Mouse (Mus musculus) heart, adult 18-20 months (tissue): ENCODE measurements at regions not wholly inside any gene's neighbourhood (a gene's known extent, or its start where the extent isn't known, plus 50 kb on each side); places are given as distances from the start of the nearest gene placed in this dataset.

ENCODE experiments used
- DNase-seq, 2 experiments: peaks; one replicate each; pipeline ENCODE4 v3.0.0; 2021 to 2022; ENCODE audit warnings: mixed read lengths in 1 of 2

- DNase-seq = no peak
Observed at GRCm38 (mm10) chr11:20985069-20985759, 105.9 kb upstream of the Peli1 start.

- DNase-seq = no peak
Observed at GRCm38 (mm10) chr11:20985771-20986170, 105.3 kb upstream of the Peli1 start.

DNA sequence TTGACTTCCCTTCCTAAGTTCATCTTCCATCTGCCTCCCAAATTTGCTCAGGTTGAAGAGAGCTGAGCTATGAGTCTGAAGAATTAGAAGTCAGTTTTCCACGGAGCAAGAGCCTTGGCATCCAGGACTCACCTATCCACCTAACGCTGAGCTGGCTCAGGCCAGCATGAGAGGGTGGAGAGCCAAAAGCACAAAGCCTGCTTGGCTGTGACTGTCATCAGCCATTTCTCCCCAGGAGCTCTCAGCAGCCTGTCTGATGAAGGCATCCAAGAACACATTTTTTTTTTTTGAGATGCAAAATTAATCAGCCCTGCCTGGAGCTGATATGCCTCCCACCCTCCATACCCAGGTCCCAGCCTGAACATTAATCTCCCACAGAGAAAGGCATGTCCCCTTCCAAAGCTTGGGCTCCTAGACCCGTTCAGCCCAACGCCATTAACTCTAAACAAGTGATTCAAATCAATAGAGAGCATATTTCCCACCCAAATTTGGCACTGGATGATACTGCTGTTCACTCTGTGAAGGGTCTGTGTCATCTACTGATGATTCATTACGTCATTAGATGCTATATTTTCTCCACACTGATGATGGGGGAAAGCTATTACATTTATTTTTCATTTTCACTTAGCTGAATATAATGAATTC, 103.8 kb upstream of the Peli1 start:
- no peak for DNase-seq

DNA sequence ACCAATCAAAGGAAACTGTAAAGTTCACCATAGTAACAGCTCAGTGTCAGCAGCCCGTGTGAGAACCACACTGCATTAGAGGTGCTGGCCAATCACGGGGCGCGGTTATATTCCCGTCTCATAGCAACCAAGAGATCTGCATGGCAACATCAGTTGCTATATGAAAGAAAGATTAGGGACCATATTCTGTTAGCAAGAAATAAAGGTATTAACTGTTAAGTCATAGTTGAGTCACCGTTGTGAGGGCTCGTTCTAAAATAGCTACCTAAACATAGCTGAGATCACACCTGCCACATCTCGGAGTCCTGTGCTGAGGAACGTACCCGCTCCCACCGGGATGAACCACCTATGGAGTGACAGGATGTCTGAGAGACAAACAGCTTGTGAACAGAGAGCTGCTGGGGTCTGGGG, 103.2 kb upstream of the Peli1 start:
- no peak for DNase-seq

- no peak for DNase-seq
Observed at GRCm38 (mm10) chr11:20988871-20989270, 102.2 kb upstream of the Peli1 start.

GRCm38 (mm10) chr11:20993580-20993979, 97.5 kb upstream of the Peli1 start:
- DNase-seq = no peak

- no peak for DNase-seq
Observed at GRCm38 (mm10) chr11:21001400-21001799, 89.7 kb upstream of the Peli1 start.

DNA sequence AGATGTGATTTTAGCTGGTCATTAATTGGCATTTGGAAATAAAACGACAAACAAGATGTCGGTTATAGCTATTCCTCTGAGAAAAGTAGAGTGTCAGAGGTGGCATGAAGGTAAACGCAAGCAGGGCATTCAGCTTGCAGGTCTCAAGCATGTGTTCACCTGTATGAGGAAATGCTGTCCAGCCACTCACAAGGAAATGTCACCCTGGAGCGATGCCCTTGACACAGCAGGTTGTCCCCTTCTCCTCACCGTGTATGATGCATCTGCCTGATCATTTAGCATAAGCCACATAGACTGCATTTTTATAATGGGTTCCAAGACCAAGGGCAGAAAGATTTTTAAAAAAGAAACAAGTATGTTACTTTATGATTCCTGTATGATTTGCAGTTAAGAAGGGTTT, 83.9 kb upstream of the Peli1 start:
- no peak for DNase-seq

- no peak for DNase-seq
Observed at GRCm38 (mm10) chr11:21009505-21009904, 81.6 kb upstream of the Peli1 start.

DNA sequence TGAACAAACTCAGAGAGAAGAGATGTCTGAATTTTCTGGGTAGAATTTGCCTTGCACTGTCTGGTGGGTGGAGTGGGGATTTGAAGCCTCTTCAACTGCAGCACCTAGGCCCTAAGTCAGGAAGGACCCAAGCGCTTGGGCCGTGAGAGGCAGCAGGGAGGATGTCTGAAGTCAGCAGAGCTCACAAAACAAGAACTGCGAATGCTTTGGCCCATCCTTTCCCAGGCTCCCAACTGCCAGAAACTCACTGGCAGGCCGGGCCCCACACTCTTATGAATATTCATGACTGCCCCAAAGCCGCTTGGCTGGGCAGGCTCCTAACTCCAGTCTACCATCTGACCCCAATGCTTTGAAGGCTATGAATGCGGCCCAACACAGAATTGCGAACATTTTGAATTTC, 80.2 kb upstream of the Peli1 start:
- DNase-seq = no peak

DNA sequence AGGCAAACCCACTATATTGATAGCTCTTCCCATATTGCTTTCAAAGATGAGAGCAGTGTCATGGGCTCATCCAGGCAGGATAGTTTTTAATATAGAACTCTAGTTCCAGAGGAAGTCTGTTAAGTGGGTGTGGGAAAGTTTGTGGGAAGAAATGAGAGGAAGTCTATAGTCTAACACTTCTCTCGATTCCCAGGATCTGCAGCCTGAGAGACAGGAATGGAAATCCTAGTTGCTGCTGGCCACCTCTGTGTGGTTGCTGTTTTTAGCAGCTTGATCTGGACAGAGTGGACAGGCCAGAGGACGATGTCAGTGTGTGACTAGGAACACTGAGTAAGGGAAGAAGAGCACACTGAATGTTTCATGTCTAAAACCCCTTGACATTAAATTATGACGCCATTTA, 76.8 kb upstream of the Peli1 start:
- peak; percentile 52 to 67 for DNase-seq

- DNase-seq = peak; percentile 74 to 78
Observed at GRCm38 (mm10) chr11:21015536-21015935, 75.6 kb upstream of the Peli1 start.

DNA sequence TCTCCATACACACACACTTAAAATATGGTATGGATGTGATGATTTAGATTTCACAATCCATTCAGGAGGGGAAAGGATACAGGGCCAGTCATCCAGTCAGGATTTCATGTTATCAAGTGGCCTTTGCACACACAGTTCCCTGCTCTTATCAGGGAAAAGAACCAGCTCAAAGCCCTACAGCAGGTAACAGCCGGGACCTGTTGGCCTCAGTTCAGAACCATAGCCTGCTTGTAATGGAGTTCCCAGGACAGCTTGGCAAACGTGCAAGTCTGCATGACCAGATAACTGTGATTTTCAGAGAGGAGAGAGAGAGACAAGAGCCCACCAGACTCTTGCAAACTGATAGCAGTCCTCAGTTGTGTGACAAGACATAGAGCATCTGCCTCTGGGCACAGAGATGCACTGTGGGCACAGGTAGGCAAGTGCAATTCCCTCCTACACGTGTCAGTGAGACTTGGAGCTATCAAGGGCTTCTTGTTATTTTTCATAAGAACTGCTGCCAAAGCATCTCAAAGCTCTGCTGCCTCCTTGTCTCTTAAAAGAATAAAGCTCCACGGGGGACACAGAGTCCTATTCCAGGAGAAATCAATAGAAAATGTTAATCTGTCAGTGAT, 74.9 kb upstream of the Peli1 start:
- peak in 1 of 2 experiments; percentile 37 for DNase-seq

GRCm38 (mm10) chr11:21016791-21017329, 74.2 kb upstream of the Peli1 start:
- no peak for DNase-seq

- DNase-seq = no peak
Observed at GRCm38 (mm10) chr11:21019829-21020228, 71.3 kb upstream of the Peli1 start.

GRCm38 (mm10) chr11:21024111-21024510, 67.0 kb upstream of the Peli1 start:
- peak; percentile 31 to 47 for DNase-seq

- no peak for DNase-seq
Observed at GRCm38 (mm10) chr11:21024521-21024920, 66.6 kb upstream of the Peli1 start.

DNA sequence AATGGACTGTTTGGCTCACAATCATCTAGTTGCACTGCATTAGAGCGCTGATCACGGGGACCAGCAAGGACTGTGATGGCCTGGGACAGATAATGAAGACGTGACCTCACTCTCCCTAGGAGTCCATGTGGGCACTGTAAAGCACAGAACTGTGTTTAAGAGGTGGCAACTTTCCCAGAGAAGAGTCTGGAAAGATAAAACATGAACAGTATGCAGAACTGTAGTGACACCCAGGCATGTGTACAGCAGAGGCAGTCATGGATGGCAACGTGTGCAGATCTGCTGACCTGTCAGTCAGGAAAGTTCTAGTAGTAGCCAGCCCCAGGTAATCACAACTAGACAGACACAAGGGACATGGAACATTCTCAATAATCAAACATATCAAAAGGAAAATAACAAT, 63.8 kb upstream of the Peli1 start:
- no peak for DNase-seq

DNA sequence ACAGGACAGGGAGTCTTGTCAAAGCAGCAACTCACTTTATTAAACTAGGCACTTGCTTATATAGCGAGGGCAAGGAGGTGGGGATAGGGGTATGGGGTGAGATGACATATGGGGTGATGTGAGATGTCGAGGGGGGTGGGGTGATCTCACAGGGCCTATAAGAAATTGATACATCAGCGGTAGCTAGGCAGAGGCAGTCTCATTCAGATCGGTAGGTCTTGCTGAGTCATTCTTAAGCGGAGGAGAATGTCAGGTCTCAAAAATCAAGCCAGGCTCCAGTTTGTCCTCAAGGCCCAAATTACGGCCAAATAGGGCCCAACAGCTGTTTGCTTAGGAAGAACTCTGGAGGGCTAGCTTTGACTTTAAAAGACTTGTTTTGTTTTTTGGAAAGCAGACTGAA, 60.7 kb upstream of the Peli1 start:
- DNase-seq = no peak

- no peak for DNase-seq
Observed at GRCm38 (mm10) chr11:21031816-21032215, 59.3 kb upstream of the Peli1 start.

GRCm38 (mm10) chr11:21033234-21033822, 57.8 kb upstream of the Peli1 start:
- no peak for DNase-seq

DNA sequence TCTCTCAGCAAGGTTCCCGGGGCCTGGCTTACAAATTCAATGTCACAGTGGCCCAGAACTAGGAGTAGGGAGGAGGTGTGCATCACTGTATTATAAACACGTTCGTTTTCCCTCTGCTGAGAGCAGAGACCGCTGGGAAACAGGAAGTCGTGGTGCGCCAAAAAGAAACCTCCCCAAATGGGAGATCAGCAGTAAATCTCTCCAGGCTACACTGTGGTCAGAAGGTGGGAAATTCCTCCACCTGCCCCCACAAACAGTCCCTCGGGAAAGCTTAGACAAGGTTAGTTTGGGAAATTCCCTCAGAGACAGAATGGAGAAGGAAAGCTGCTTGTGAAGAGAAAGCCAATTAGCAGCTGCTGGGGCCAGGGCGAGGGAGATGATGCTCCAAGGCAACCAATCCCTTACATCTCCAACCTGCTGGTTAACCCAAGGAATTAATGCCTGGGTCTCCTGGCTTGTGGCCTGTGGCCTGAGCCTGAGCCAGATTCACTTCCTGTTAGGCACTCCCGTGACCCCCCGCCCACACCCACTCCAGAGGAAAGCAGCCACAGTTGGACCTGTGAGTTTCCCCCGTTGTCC, 57.2 kb upstream of the Peli1 start:
- DNase-seq = peak; percentile 68 to 69
